Mouse (Mus musculus): ENCODE data around the gene Ip6k3.

Gene Ip6k3

DNA sequence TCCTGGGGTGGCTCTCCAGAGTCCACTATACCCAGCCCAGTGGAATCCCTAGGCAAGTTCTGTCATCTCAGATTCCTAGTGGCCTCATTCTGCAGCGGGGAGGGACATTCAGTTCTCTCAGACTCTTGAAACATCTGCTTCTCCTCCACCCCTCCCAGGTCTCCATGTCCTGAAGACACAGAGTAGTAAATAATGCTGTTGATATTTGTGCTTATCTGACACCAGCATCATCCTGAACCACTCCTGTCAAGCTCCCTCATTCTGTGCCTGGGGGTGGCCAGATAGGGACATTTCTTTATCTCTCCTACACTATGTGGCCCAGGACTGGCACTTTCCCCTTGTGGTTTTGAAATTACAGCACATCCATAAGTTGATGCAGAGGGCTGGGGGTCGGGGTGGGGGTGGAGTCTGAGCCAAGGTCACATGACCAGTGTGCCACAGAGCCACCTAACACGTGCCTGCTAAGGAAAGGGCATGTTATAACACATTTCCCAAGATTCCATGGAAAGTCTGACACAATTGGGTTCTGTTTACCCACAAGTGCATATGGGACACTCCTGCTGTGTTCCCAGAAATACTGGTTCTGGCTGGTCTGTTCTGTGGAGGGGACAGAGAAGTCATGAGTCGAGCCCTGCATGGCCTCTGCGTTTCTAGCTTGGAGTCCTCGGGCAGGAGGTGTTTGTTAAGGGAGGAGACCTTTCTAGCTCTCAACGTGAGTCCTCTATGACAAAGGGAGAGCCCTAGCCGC, 14.4 kb downstream of the Ip6k3 start:
- DNase-seq (ENCODE audit: low read depth): peak; percentile 61

GRCm38 (mm10) chr17:27151411-27151810, 16.2 kb downstream of the Ip6k3 start:
- peak; percentile 43 for DNase-seq (ENCODE audit: low read depth)

DNA sequence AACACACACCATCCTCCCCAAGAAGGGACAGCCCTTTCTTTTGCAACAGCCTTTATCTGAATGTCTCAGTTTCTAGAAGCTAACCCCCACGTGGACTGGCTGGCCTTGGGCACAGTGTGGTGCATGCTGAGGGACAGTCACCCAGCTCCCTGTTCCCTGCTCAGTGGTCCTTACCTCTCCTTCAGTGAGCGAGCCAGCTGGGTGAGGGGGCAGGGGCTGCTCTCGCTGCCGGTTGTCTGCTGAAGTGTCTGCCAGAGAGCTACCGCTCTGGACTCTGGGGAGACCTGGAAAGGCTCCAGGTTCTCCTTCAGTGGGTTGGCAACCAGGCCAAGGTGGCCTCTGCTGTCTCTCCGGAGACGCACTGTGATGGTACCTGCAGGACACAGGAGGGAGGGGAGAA, 16.7 kb downstream of the Ip6k3 start:
- DNase-seq (ENCODE audit: low read depth): no peak

GRCm38 (mm10) chr17:27146323-27146923, 21.2 kb downstream of the Ip6k3 start:
- DNase-seq (ENCODE audit: low read depth): no peak

DNA sequence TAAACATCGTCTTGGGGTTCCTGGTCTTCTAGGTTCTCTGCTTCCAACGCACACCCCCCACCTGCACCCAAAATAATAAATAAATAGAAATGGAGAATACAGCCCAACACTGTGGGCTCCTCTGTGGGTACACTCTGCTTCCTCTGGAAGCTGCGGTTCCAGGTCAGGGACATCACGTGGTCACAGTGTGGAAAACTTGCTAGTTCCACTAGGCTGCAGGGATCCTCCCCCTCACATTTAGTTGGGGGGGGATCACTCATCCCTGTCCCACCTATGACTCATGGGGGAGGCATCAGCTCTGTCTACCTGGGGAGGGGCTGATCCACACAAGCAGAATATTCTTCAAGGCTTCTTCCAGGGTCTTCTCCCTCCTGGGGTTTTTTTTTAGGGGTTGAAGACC, 23.4 kb downstream of the Ip6k3 start:
- DNase-seq (ENCODE audit: low read depth): no peak

GRCm38 (mm10) chr17:27141971-27142450, 25.6 kb downstream of the Ip6k3 start:
- no peak for DNase-seq (ENCODE audit: low read depth)

DNA sequence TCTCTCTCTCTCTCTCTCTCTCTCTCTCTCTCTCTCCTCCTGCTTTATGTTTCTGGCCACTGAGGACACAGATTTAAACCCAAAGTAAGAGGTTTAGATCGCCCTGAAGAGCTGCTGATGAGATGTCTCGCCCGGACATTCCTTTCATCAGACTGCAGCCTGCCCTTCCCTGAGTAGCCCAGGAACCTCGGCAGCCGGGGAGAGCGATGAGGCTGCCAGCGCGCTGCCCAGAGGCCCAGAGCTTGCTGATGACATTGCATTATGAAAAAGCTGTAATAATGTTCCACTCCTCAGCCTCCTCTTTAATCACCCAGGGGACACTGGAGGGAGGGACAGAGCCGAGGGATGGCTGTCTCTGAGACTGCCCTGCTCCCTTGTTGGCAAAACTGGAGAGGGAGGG, 27.3 kb downstream of the Ip6k3 start:
- no peak for DNase-seq (ENCODE audit: low read depth)

GRCm38 (mm10) chr17:27139304-27139703, 28.3 kb downstream of the Ip6k3 start:
- no peak for DNase-seq (ENCODE audit: low read depth)

- no peak for DNase-seq (ENCODE audit: low read depth)
Observed at GRCm38 (mm10) chr17:27138396-27138795, 29.2 kb downstream of the Ip6k3 start.

- DNase-seq (ENCODE audit: low read depth): no peak
Observed at GRCm38 (mm10) chr17:27134715-27135114, 32.9 kb downstream of the Ip6k3 start.

GRCm38 (mm10) chr17:27134187-27134586, 33.4 kb downstream of the Ip6k3 start:
- DNase-seq (ENCODE audit: low read depth): no peak

- peak; percentile 89 for DNase-seq (ENCODE audit: low read depth)
Observed at GRCm38 (mm10) chr17:27133551-27134141, 33.9 kb downstream of the Ip6k3 start, which contains the start of gene Uqcc2. Gene Uqcc2 (minus strand): TSS chr17:27133916.

GRCm38 (mm10) chr17:27132238-27132637, 35.4 kb downstream of the Ip6k3 start:
- DNase-seq (ENCODE audit: low read depth): no peak

DNA sequence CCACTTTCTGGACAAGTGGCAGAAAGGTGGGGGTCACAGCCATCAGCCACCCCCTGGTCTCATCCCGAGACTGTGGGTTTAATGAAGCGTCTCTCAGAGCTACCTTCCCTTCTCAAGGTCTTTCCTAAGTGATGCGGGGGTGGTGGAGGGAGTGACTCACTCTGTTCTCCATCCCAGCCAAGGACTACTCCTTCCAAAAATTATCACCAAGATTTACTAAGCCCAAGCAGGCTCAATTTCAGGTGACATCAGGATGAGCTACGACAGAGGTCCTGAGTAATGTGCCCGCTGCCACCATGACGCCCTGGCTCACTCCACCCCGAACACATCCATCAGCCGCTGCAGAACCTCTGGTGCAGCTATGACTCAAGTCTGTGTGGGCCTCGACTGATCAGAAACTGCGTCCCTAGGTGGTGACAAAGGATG, 36.3 kb downstream of the Ip6k3 start:
- no peak for DNase-seq (ENCODE audit: low read depth)

DNA sequence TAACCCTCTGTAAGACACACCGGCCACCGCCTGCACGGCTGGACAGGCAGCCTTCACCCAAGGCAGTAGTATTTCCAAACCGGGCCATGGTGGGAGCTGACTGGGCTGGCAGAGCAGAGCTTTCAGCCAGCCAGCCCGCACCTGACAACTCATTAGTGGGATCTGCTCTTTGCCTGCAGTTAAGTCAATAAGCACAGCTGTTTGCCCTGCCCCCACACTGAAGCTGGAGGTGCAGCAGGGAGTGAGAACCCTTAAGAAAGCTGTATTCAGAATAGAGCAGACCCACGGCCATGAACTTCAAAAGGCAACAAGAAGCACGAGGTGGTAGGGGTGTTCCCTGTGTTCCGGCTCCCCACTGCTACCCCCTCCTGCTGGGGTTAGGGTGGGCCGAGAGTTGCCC, 37.3 kb downstream of the Ip6k3 start:
- DNase-seq (ENCODE audit: low read depth): no peak

DNA sequence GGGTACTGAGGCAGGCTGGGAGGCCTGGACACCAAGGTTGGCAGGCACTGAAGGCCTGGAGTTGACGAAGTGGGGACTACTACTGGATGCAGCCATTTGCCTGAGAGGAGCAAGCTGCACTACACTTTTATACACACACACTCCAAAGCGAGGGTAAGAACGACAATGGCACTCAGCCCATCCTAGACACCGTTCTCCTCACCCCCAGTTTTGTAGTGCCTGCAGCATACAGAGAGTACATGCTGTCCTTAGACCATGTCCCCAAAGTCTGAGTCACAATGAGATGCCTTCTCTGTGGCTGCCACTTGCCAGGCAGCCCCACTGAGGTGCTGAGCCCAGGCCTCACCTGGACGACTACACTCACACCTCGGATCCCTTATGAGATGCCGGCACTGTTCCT, 37.8 kb downstream of the Ip6k3 start:
- DNase-seq (ENCODE audit: low read depth): no peak

- no peak for DNase-seq (ENCODE audit: low read depth)
Observed at GRCm38 (mm10) chr17:27129291-27129690, 38.3 kb downstream of the Ip6k3 start.

- no peak for DNase-seq (ENCODE audit: low read depth)
Observed at GRCm38 (mm10) chr17:27128189-27128588, 39.4 kb downstream of the Ip6k3 start.

GRCm38 (mm10) chr17:27126974-27127373, 40.6 kb downstream of the Ip6k3 start:
- DNase-seq (ENCODE audit: low read depth): no peak

GRCm38 (mm10) chr17:27125669-27126202, 41.9 kb downstream of the Ip6k3 start:
- DNase-seq (ENCODE audit: low read depth): no peak

DNA sequence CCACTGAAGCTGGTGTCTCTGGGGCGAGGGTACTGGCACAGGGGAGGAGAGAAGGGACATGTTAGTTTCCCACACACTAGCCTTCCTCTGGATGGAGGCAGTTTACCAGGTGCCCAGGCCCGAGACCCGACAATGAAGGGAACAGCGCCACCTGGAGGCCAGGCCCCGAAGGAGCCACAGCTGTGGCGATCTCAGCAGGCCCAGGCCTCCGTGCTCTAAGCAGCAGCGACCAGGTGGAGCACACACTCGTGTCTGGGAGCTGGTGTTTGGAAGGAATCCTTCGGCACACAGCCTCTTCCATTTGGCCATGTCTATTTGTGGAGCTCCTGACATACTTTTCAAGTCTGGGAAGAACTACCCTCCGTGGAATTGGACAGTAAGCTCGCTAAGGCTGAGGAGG, 42.4 kb downstream of the Ip6k3 start:
- DNase-seq (ENCODE audit: low read depth): peak; percentile 58

GRCm38 (mm10) chr17:27123813-27124375, 43.7 kb downstream of the Ip6k3 start:
- DNase-seq (ENCODE audit: low read depth): no peak

GRCm38 (mm10) chr17:27123103-27123502, 44.5 kb downstream of the Ip6k3 start:
- DNase-seq (ENCODE audit: low read depth): no peak

Data from c-Kit-positive CD71-negative TER-119-negative erythroid progenitor cells, embryonic 14.5 days (primary cell).